In genomic region chr17:17592926-17593325, GRCm38 (mm10) we compare ENCODE assay signal across 15 mouse cellular contexts. TPM values are rescaled to one million over a fixed set of nuclear protein-coding genes. Genes with fewer than 3 reads are reported as not detected.
DNase-seq lines count a peak whose midpoint lies in the region; ATAC-seq and TF ChIP-seq lines count a peak whose summit lies in the region.
"Had no signal": no experiment of that assay in that cellular context is flagged by ENCODE, and none has a peak within 500 bp of the region (broad histone marks: within the 10 kb centered on the region; RNA-seq: fewer than 3 reads in every experiment).

No protein-coding gene starts in this region.

- no peaks in the 10 kb centered on the region for H3K9me3 ChIP-seq in heart, embryonic 10.5 days
- no peaks in the 10 kb centered on the region for H3K9me3 ChIP-seq in forebrain, embryonic 12.5 days
- H3K9me3 ChIP-seq: embryonic facial prominence, embryonic 13.5 days; stomach, embryonic 15.5 days had no signal

- intact Hi-C loops in heart, adult 2 months (cut with DNase I): no loop called here
- intact Hi-C loops in heart, postnatal 36 days (cut with DNase I): no loop called here

- 5% methylated on average over 1 of the region's 1 CpGs for WGBS in heart, adult 2 months
- WGBS in heart, embryonic 10.5 days: 34% methylated on average over 1 of the region's 1 CpGs
- WGBS in forebrain, embryonic 12.5 days: 85% methylated on average over 1 of the region's 1 CpGs

- no peak for TF ChIP-seq CTCF in heart, adult 2 months (IDR thresholded peaks at IDR 0.05)

- no peak overlapping the region for H3K9ac ChIP-seq in heart, adult 2 months (ENCODE audit: low read depth, low read length)
- H3K9ac ChIP-seq in forebrain, embryonic 12.5 days: no peak overlapping the region
- H3K9ac ChIP-seq: embryonic facial prominence, embryonic 13.5 days; hindbrain, embryonic 14.5 days; stomach, embryonic 15.5 days had no signal

- H3K36me3 ChIP-seq in heart, adult 2 months (ENCODE audit: control insufficient read depth, insufficient read depth, low read length): peaks cover 22% of the 10 kb centered on the region
- no peaks in the 10 kb centered on the region; the same call in 1 of the 2 replicates for H3K36me3 ChIP-seq in heart, embryonic 10.5 days
- no peaks in the 10 kb centered on the region for H3K36me3 ChIP-seq in forebrain, embryonic 12.5 days (replicated peaks)
- H3K36me3 ChIP-seq: embryonic facial prominence, embryonic 13.5 days; stomach, embryonic 15.5 days had no signal

- peaks cover 16% of the 10 kb centered on the region for H3K4me1 ChIP-seq in heart, adult 2 months (ENCODE audit: control insufficient read depth, insufficient read depth, low read length)
- H3K4me1 ChIP-seq in heart, embryonic 10.5 days: no peaks in the 10 kb centered on the region
- no peaks in the 10 kb centered on the region for H3K4me1 ChIP-seq in forebrain, embryonic 12.5 days
- H3K4me1 ChIP-seq: stomach, embryonic 15.5 days had no signal

- H3K27me3 ChIP-seq in heart, adult 2 months (ENCODE audit: control insufficient read depth, insufficient read depth, low read length): no peaks in the 10 kb centered on the region
- no peaks in the 10 kb centered on the region for H3K27me3 ChIP-seq in heart, embryonic 10.5 days (ENCODE audit: insufficient read depth, poor library complexity, severe bottlenecking)
- no peaks in the 10 kb centered on the region for H3K27me3 ChIP-seq in forebrain, embryonic 12.5 days
- H3K27me3 ChIP-seq: embryonic facial prominence, embryonic 13.5 days; stomach, embryonic 15.5 days had no signal

- peaks cover 9% of the 10 kb centered on the region for H3K79me2 ChIP-seq in heart, adult 2 months (replicated peaks; ENCODE audit: control insufficient read depth, insufficient read depth, low read length)

- no peak for TF ChIP-seq EP300 in heart, adult 2 months (IDR thresholded peaks at IDR 0.05; ENCODE audit: insufficient read depth, low read depth, low read length)

- peak overlapping the region; percentile 67 for H3K27ac ChIP-seq in heart, adult 2 months
- H3K27ac ChIP-seq in heart, embryonic 10.5 days: 0 out of 2 replicates have a peak overlapping the region, but pooled peaks have one; percentile 16
- no peak overlapping the region for H3K27ac ChIP-seq in forebrain, embryonic 12.5 days
- H3K27ac ChIP-seq: embryonic facial prominence, embryonic 13.5 days; hindbrain, embryonic 14.5 days; stomach, embryonic 15.5 days had no signal

- no peak for TF ChIP-seq POLR2A in heart, adult 2 months (IDR thresholded peaks at IDR 0.05; ENCODE audit: insufficient read depth, low read depth, low read length)

- DNase-seq in heart, adult 2 months: peak in 1 of 2 experiments; percentile 27
- DNase-seq in heart, postnatal 36 days: no peak
- peak; percentile 63 for DNase-seq in right cerebral cortex, adult 18-20 months
- DNase-seq in right cerebral cortex, postnatal 14 days: no peak
- no peak for DNase-seq in heart, embryonic 10.5 days (ENCODE audit: low spot score)
- DNase-seq in skeletal muscle tissue, adult 2 months (ENCODE audit: low read depth, low spot score): peak; percentile 71
- no peak for DNase-seq in thymus, postnatal 36 days
- DNase-seq: cerebellum, adult 8-10 months; kidney, adult 18-20 months; layer of hippocampus, adult 9-11 months had no signal

- no peak for ATAC-seq in forebrain, embryonic 12.5 days (ENCODE audit: low FRiP score)
- ATAC-seq: midbrain, embryonic 16.5 days had no signal

- H3K4me2 ChIP-seq in forebrain, embryonic 12.5 days: no peak overlapping the region
- H3K4me2 ChIP-seq: embryonic facial prominence, embryonic 13.5 days; hindbrain, embryonic 14.5 days; stomach, embryonic 15.5 days had no signal

- H3K4me3 ChIP-seq in heart, adult 2 months: no peak overlapping the region
- no peak overlapping the region for H3K4me3 ChIP-seq in heart, embryonic 10.5 days
- H3K4me3 ChIP-seq in forebrain, embryonic 12.5 days (replicated peaks): no peak overlapping the region
- H3K4me3 ChIP-seq: embryonic facial prominence, embryonic 13.5 days; stomach, embryonic 15.5 days had no signal

RNA-seq across cellular contexts. Expression of gene Lnpep, which starts 31.9 kb away (rescaled TPM):
- total RNA-seq in heart, adult 2 months (2021): 100 to 1,000 TPM; 139 to 184 TPM
- polyA plus RNA-seq in heart, adult 2 months (2012; rRNA removed): 17.5 and 41.0 TPM in 2 replicates
- total RNA-seq in heart, postnatal 36 days (2021): 100 to 1,000 TPM; 177 to 190 TPM
- polyA plus RNA-seq in heart, embryonic 10.5 days (2016; fragmentation: Nextera tagmentation; extraction: Ambion mirVana): 8.7 and 11.1 TPM in 2 replicates
- 9.2 and 10.6 TPM in 2 replicates for polyA plus RNA-seq in forebrain, embryonic 12.5 days (2016; fragmentation: Nextera tagmentation; extraction: Ambion mirVana)

Comparison
In these comparisons a context has a peak if more than half of its experiments do, and no peak if none do; other contexts are left out.
1. DNase-seq: peak in right cerebral cortex, adult 18-20 months (single experiment) and skeletal muscle tissue, adult 2 months (single experiment); none in heart, postnatal 36 days (0 of 2), right cerebral cortex, postnatal 14 days (single experiment), heart, embryonic 10.5 days (single experiment) and thymus, postnatal 36 days (0 of 2).